Mouse (Mus musculus) bone marrow macrophage, adult 2 months (primary cell): ENCODE measurements around the gene Med27.

Experiments used
- CTCF ChIP-seq: IDR thresholded peaks from 2 replicates; pipeline ENCODE4 v1.5.1; 2012; ENCODE audit warnings: low read depth, mild to moderate bottlenecking, low read length, moderate library complexity
- POLR2A ChIP-seq: IDR thresholded peaks from 2 replicates; pipeline ENCODE4 v1.6.1; 2012; ENCODE audit warnings: mild to moderate bottlenecking, low read depth, low read length, borderline replicate concordance

DNA sequence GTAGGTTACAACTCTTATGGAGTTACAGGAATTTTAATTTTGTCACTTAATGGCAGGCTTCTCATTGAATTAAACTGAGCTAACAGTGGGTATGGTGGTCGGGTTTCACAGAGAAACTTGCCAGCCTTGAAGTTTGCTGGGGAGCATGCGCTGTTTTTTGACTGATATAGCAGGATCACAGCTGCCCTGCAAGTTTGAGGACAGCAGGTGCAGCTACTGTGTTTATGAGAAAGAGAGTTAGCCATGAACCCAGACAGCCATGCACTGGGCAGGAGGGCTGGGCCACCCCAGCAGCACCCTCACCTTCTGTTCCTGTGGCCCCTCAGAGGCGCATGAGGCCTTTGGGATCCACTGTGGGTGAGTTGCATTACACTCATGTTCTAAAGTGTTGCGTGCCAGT lies 36.0 kb downstream of the Med27 start:
- TF ChIP-seq CTCF (no peak), POLR2A (no peak)
